Mouse (Mus musculus) ES-E14 (cell line): ENCODE results near the gene Dlgap1. TPM values are rescaled to one million over a fixed set of nuclear protein-coding genes. Genes with fewer than 3 reads are reported as not detected.

ENCODE experiments used
- DNase-seq: peaks from one replicate; pipeline ENCODE4 v3.0.0-alpha.2; 2013; ENCODE audit warnings: low read depth, low spot score
- H3K27ac ChIP-seq: 2 replicates; pipeline ENCODE4 v1.5.1; 2012; ENCODE audit warnings: low read depth, mild to moderate bottlenecking, low read length, moderate library complexity, mixed read lengths; ENCODE audit not compliant: poor library complexity, insufficient read depth, severe bottlenecking
- H3K36me3 ChIP-seq: 2 replicates; pipeline ENCODE4 v1.6.1; 2012; ENCODE audit warnings: mild to moderate bottlenecking, low read length, moderate library complexity, mixed read lengths; ENCODE audit not compliant: control insufficient read depth, poor library complexity, insufficient read depth, severe bottlenecking
- H3K4me1 ChIP-seq, 2 experiments: fragments of 150-350 bp in 1 of 2; sonication (generic) in 1 of 2; 2 replicates each; pipeline ENCODE4 v1.6.1; 2012; ENCODE audit warnings: low read length in 2 of 2, mild to moderate bottlenecking in 1 of 2, mixed read lengths in 1 of 2; ENCODE audit not compliant: control insufficient read depth in 2 of 2, insufficient read depth in 2 of 2, poor library complexity in 1 of 2
- H3K4me3 ChIP-seq, 2 experiments: fragments of 150-350 bp in 1 of 2; sonication (generic) in 1 of 2; 2 replicates each; pipeline ENCODE4 v1.5.1; 2012; ENCODE audit warnings: low read length in 2 of 2, low read depth in 1 of 2, mild to moderate bottlenecking in 1 of 2, mixed read lengths in 1 of 2; ENCODE audit not compliant: insufficient read depth in 1 of 2, poor library complexity in 1 of 2, severe bottlenecking in 1 of 2
- H3K9ac ChIP-seq: 2 replicates; pipeline ENCODE4 v1.6.1; 2012; ENCODE audit warnings: low read depth, mild to moderate bottlenecking, low read length, mixed read lengths; ENCODE audit not compliant: poor library complexity, insufficient read depth, severe bottlenecking
- H3K9me3 ChIP-seq: fragments of 150-350 bp; sonication (generic); 2 replicates; pipeline ENCODE4 v1.6.1; 2012; ENCODE audit warnings: low read depth, mild to moderate bottlenecking, low read length; ENCODE audit not compliant: control insufficient read depth, insufficient read depth
- CHD2 ChIP-seq: IDR thresholded peaks from 2 replicates; pipeline ENCODE4 v1.6.1; 2014; ENCODE audit warnings: mild to moderate bottlenecking, low read depth, low read length, inconsistent platforms
- HCFC1 ChIP-seq: IDR thresholded peaks from 2 replicates; pipeline ENCODE4 v1.6.1; 2012; ENCODE audit warnings: low read length, inconsistent platforms, borderline replicate concordance; ENCODE audit not compliant: insufficient read depth
- MAFK ChIP-seq: IDR thresholded peaks from 2 replicates; pipeline ENCODE4 v1.6.1; 2014; ENCODE audit warnings: mild to moderate bottlenecking, low read depth, low read length, inconsistent platforms; ENCODE audit not compliant: insufficient read depth
- ZC3H11A ChIP-seq: IDR thresholded peaks from 2 replicates; pipeline ENCODE4 v1.6.1; 2012; ENCODE audit warnings: low read depth, mild to moderate bottlenecking, inconsistent platforms, low read length, borderline replicate concordance
- ZNF384 ChIP-seq: IDR thresholded peaks from 2 replicates; pipeline ENCODE4 v1.6.1; 2012; ENCODE audit warnings: low read depth, low read length, inconsistent platforms
- in situ Hi-C, 2 experiments: fragments of 600-800 bp; cut with MboI; formaldehyde crosslinking; loops; one replicate each; pipeline ENCODE4 v1.15.1; 2025; ENCODE audit warnings: low sequenced_read_pairs in 2 of 2, inconsistent platforms in 1 of 2; ENCODE audit not compliant: unreplicated experiment in 2 of 2
- total RNA-seq: library from RNA; depleted of rRNA; stranded (reverse); fragments of 300-350 nt; gene quantifications from 2 replicates; pipeline ENCODE4 v1.2.3, GENCODE M21; 2012

The Dlgap1 gene
- total RNA-seq, 1 experiment = 0.94 TPM

DNA sequence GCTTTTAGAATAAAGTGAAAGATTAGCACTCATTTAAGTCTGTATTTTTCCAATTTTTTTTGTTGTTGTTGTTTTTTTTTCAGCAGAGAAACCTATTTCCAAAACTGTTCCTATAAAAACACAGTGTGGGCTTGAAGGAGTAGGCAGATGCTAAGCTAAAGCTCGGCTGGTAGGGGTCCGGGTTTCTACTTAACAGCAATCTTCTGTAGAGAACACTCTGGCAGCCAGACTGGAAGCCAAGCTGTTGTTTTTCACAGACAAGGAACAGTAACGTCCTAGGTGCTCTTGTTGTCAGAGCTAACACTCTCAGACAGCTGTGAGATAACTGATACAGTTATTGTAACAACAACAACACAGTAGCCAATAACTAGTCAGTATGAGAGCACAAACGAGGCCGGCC is 468.4 kb downstream of the Dlgap1 start:
- in situ Hi-C loops = no loop called here
- H3K36me3 ChIP-seq = no peaks in the 10 kb centered on the region
- no peaks in the 10 kb centered on the region for H3K9me3 ChIP-seq
- H3K4me3 ChIP-seq = no peak overlapping the region
- no peak overlapping the region for H3K27ac ChIP-seq
- DNase-seq = no peak
- no peaks in the 10 kb centered on the region; a peak in 1 of 4 replicates for H3K4me1 ChIP-seq
- TF ChIP-seq ZNF384 (no peak), CHD2 (no peak), ZC3H11A (no peak), HCFC1 (no peak), MAFK (no peak)
- no peak overlapping the region for H3K9ac ChIP-seq

DNA sequence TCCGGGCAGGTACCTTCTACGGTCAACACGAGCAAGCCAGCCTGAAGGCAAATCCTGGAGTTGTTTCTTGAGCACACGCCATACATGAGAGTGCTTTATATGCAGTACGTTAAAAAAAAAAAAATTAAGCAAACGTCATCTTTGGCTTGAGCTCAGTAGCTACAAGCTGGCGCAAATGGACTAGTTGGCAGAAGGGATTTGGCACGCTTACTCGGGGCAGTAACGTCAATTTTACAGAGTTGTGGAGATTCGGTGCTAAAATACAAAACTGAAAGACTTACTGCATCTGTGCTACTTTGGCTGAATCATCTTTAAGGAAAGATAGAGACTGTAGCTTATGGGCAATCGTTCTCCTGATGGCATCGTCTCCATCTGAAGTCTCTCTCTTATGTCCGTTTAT is 474.1 kb downstream of the Dlgap1 start:
- H3K9ac ChIP-seq = no peak overlapping the region
- no peak overlapping the region for H3K4me3 ChIP-seq
- TF ChIP-seq ZC3H11A (no peak), MAFK (no peak), ZNF384 (no peak), CHD2 (no peak), HCFC1 (no peak)
- no peaks in the 10 kb centered on the region for H3K36me3 ChIP-seq
- no peak for DNase-seq
- in situ Hi-C loops = no loop called here
- H3K27ac ChIP-seq = no peak overlapping the region
- no peaks in the 10 kb centered on the region for H3K4me1 ChIP-seq
- no peaks in the 10 kb centered on the region for H3K9me3 ChIP-seq

DNA sequence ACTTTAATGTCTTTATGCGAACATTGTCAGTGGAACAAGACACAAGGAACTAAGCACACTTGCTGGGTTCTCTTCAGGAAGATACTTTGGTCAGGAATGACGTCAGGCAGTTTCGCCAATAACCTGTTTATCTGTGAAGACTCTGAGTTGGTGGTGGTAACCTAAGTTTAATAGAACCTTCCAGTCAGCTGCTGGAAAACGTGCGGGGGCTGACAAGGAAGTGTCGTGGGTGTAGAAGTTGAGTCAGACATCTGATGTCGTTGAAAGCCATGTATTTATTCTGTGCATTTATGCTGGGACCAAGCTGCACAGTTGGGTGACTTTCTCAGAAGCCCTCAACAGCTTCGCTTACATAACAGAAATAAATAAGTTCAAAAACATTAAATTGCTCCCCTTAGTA is 477.6 kb downstream of the Dlgap1 start:
- in situ Hi-C loops = no loop called here
- H3K27ac ChIP-seq = no peak overlapping the region
- H3K4me3 ChIP-seq = no peak overlapping the region
- no peaks in the 10 kb centered on the region for H3K9me3 ChIP-seq
- DNase-seq = no peak
- TF ChIP-seq MAFK (no peak), HCFC1 (no peak), CHD2 (no peak), ZNF384 (no peak), ZC3H11A (no peak)
- H3K4me1 ChIP-seq = no peaks in the 10 kb centered on the region
- H3K36me3 ChIP-seq = no peaks in the 10 kb centered on the region
- H3K9ac ChIP-seq = no peak overlapping the region

DNA sequence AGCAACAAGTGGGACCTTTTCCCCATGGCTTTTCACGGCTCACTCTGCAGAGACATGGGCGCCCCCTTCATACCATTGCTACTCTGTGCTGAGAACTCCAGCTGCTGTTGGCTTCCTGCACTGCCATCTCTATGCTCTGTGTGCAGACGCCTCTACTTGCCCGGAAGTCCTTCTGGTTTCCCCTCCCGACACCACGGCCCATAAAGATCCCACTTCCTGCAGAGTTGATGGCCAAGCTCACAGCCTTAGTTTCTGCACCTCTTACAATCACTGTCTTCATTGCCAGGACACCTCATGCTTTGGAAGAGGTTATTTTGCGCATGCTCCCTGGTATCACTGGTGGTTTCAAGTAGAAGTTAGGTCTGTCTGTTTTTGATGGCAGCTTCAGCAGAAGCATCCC is 486.2 kb downstream of the Dlgap1 start:
- TF ChIP-seq MAFK (no peak), CHD2 (no peak), HCFC1 (no peak), ZC3H11A (no peak), ZNF384 (no peak)
- no peak overlapping the region for H3K27ac ChIP-seq
- no peaks in the 10 kb centered on the region for H3K4me1 ChIP-seq
- H3K4me3 ChIP-seq = no peak overlapping the region
- in situ Hi-C loops = no loop called here
- no peak for DNase-seq
- no peaks in the 10 kb centered on the region for H3K9me3 ChIP-seq
- no peaks in the 10 kb centered on the region for H3K36me3 ChIP-seq
- no peak overlapping the region for H3K9ac ChIP-seq

DNA sequence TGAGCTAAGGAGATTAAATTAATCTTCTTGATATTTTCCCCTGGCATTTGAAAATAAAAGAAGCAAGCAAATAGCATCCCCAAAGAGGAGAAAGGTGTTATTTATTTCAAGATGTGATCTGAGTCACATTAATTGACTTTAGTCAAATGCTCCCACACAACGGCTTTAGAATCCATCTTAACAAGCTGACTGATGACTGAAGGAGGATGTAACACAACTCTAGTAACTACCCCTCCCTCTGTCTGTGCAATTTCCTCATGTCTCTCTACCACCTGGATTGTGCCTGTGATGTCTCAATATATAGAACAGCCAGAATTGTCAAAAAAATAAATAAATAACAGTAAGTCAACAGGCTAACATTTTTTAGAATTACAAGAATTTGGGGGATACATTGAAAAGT is 488.2 kb downstream of the Dlgap1 start:
- DNase-seq = no peak
- in situ Hi-C loops = no loop called here

More for the DNA sequence above, 488.2 kb downstream of the Dlgap1 start:
- Histone ChIP-seq H3K4me1 (no peaks in the 10 kb centered on the region), H3K27ac (no peak overlapping the region), H3K9me3 (no peaks in the 10 kb centered on the region), H3K36me3 (no peaks in the 10 kb centered on the region), H3K9ac (no peak overlapping the region), H3K4me3 (no peak overlapping the region)
- TF ChIP-seq MAFK (no peak), HCFC1 (no peak), ZC3H11A (no peak), CHD2 (no peak), ZNF384 (no peak)
